Mouse (Mus musculus): ENCODE data around the gene Cdc25b. TPM values are rescaled to one million over a fixed set of nuclear protein-coding genes. Genes with fewer than 3 reads are reported as not detected.

The Cdc25b gene
- total RNA-seq, 2 experiments from 2014 or later, result 17.3 to 20.8 TPM

GRCm38 (mm10) chr2:131159938-131160581 is 26.7 kb upstream of the Cdc25b start, which contains the start of gene 1700037H04Rik:
Gene 1700037H04Rik, minus strand, starts transcription at chr2:131160081.
- peak; percentile 94 to 98 for DNase-seq (ENCODE audit: low spot score in 2 of 2)

GRCm38 (mm10) chr2:131160671-131161111 is 26.1 kb upstream of the Cdc25b start:
- DNase-seq (ENCODE audit: low spot score in 2 of 2), result peak in 1 of 2 experiments; percentile 54

GRCm38 (mm10) chr2:131163924-131164323 is 22.8 kb upstream of the Cdc25b start:
- DNase-seq (ENCODE audit: low spot score in 2 of 2), result no peak

- no peak for DNase-seq (ENCODE audit: low spot score in 2 of 2)
These were observed 20.6 kb upstream of the Cdc25b start for GRCm38 (mm10) chr2:131166172-131166571.

- DNase-seq (ENCODE audit: low spot score in 2 of 2), result no peak
These were observed 18.8 kb upstream of the Cdc25b start for GRCm38 (mm10) chr2:131167984-131168383.

GRCm38 (mm10) chr2:131168914-131169313 is 17.8 kb upstream of the Cdc25b start:
- DNase-seq (ENCODE audit: low spot score in 2 of 2), result no peak

- no peak for DNase-seq (ENCODE audit: low spot score in 2 of 2)
These were observed 15.8 kb upstream of the Cdc25b start for GRCm38 (mm10) chr2:131170936-131171335.

GRCm38 (mm10) chr2:131171401-131172104 is 15.2 kb upstream of the Cdc25b start:
- DNase-seq (ENCODE audit: low spot score in 2 of 2), result peak; percentile 64

- no peak for DNase-seq (ENCODE audit: low spot score in 2 of 2)
These were observed 14.4 kb upstream of the Cdc25b start for GRCm38 (mm10) chr2:131172322-131172721.

GRCm38 (mm10) chr2:131174700-131175099 is 12.0 kb upstream of the Cdc25b start:
- peak; percentile 59 to 86 for DNase-seq (ENCODE audit: low spot score in 2 of 2)

- no peak for DNase-seq (ENCODE audit: low spot score in 2 of 2)
These were observed 11.3 kb upstream of the Cdc25b start for GRCm38 (mm10) chr2:131175286-131175944.

GRCm38 (mm10) chr2:131175945-131176309 is 10.8 kb upstream of the Cdc25b start:
- no peak for DNase-seq (ENCODE audit: low spot score in 2 of 2)

- DNase-seq (ENCODE audit: low spot score in 2 of 2), result no peak
These were observed 10.3 kb upstream of the Cdc25b start for GRCm38 (mm10) chr2:131176491-131176890.

GRCm38 (mm10) chr2:131177932-131178331 is 8.8 kb upstream of the Cdc25b start:
- DNase-seq (ENCODE audit: low spot score in 2 of 2), result no peak

GRCm38 (mm10) chr2:131178828-131179245 is 7.9 kb upstream of the Cdc25b start:
- no peak for DNase-seq (ENCODE audit: low spot score in 2 of 2)

GRCm38 (mm10) chr2:131179246-131179886 is 7.4 kb upstream of the Cdc25b start:
- DNase-seq (ENCODE audit: low spot score in 2 of 2), result peak in 1 of 2 experiments; percentile 69

- peak; percentile 84 to 87 for DNase-seq (ENCODE audit: low spot score in 2 of 2)
These were observed 6.7 kb upstream of the Cdc25b start, which contains the start of gene Cenpb for GRCm38 (mm10) chr2:131179990-131180587. Gene Cenpb, minus strand, starts transcription at chr2:131180067.

- no peak for DNase-seq (ENCODE audit: low spot score in 2 of 2)
These were observed 406 bp upstream of the Cdc25b start for GRCm38 (mm10) chr2:131186343-131186742.

- DNase-seq (ENCODE audit: low spot score in 2 of 2), result no peak
These were observed 813 bp downstream of the Cdc25b start for GRCm38 (mm10) chr2:131187602-131187922.

GRCm38 (mm10) chr2:131188311-131188710 is 1.6 kb downstream of the Cdc25b start:
- no peak for DNase-seq (ENCODE audit: low spot score in 2 of 2)
